Mouse (Mus musculus) stomach, postnatal 0 days (tissue): Measurements from ENCODE around the gene Pigu.

Experiments
- CTCF ChIP-seq: IDR thresholded peaks from 2 replicates; pipeline ENCODE4 v1.5.1; 2016; ENCODE audit warnings: antibody characterized with exemption, low read depth, mild to moderate bottlenecking, moderate library complexity
- EP300 ChIP-seq: optimal IDR thresholded peaks from 2 replicates; pipeline ENCODE3; 2016; ENCODE audit warnings: antibody characterized with exemption

DNA sequence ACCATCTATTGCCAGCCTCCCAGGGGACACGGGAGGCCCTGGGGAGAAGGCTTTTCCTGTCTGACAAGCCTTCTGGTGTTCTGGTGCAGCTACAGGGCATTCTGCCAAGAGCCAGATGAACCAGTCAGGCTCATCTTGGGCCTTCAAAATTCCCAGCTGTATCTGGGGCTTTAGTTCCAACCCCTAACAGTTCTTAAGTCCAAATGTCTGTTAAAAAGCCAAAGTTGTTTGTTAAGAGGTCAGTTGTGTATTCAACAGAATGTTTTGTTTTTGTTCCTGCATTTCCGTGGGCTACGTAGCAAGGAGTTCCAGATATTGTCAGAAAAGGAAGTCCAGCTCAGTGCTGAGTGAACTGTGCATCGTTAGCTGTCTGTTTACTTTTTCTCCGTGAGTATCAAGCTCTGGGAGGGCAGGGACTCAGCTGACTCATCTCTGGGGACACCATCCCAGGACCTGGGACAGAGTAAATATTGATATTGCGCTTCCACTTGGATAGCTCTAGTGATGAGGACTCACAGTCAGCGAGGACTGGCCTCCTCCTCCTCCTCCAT lies 12.2 kb upstream of the Pigu start:
- TF ChIP-seq CTCF (no peak), EP300 (no peak)
